Mouse (Mus musculus): Measurements from ENCODE around the gene Bnc2. TPM values are rescaled to one million over a fixed set of nuclear protein-coding genes. Genes with fewer than 3 reads are reported as not detected.

The Bnc2 gene
- 9.8 and 17.0 TPM in 2 replicates for polyA plus RNA-seq (2012; rRNA removed)

GRCm38 (mm10) chr4:84675171-84675973 lies at the start of gene Bnc2:
TSS of gene Bnc2 (minus strand) at chr4:84675275.

Other genes with a start within 250 kb of the Bnc2 start
- 12.3 and 13.2 TPM in 2 replicates for gene Cntln, start 209.0 kb upstream of the Bnc2 start, polyA plus RNA-seq (2012; rRNA removed)